Mouse (Mus musculus) gastrocnemius, postnatal 14 days (tissue): ENCODE measurements at regions not wholly inside any gene's neighbourhood (a gene's known extent, or its start where the extent isn't known, plus 50 kb on each side); places are given as distances from the start of the nearest gene placed in this dataset.

Source experiments
- DNase-seq: peaks from one replicate; pipeline ENCODE4 v3.0.0; 2021; ENCODE audit warnings: mixed read lengths
- intact Hi-C: fragments of 180-260 bp; cut with DNase I; formaldehyde crosslinking; loops from one replicate; pipeline ENCODE4 v1.15.1; 2025; ENCODE audit warnings: low total_unique reads

GRCm38 (mm10) chr4:82166087-82166486 is 539.5 kb downstream of the Nfib start:
- DNase-seq = no peak
- intact Hi-C loops = no loop called here

DNA sequence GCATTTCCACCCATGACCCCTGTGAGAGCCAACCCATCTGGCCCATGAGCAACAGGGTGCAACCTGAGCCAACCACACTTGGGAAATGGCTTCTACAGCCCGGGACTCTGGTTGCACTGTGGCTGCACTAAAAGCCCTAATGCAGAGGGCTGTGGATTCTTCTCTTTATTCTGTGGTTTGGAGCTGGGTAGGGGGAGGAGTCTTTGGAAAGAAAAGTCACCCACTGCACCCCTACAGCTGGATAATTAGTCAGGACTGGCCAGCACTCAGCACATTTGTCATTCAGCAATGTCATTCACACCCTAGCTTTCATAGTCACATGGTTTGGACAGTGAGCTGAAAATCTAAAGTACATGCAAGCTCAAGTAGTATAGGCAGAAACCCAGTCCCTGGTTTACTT is 541.5 kb downstream of the Nfib start:
- intact Hi-C loops = no loop called here
- no peak for DNase-seq

DNA sequence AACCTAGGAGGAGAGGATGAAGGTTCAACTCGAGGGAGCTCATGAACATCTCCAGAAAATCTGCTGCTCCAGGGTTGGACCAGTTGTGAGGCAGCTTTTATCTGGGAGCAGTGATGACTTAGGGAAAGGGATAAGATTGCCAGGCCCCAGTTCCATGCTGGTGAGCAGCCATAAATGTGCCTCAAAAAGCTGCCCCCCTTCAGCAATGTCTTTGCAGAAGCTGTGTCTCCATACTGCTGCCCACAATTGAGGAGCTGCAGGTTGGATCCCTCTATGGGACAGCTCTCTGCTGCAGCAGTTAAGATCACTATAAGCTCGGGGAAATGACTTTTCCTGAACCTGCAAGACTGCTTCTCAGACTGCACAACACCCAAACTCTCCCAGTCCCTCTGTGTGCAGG is 543.7 kb downstream of the Nfib start:
- DNase-seq = no peak
- intact Hi-C loops = no loop called here

GRCm38 (mm10) chr4:82161232-82161631 is 544.3 kb downstream of the Nfib start:
- intact Hi-C loops = no loop called here
- DNase-seq = no peak

DNA sequence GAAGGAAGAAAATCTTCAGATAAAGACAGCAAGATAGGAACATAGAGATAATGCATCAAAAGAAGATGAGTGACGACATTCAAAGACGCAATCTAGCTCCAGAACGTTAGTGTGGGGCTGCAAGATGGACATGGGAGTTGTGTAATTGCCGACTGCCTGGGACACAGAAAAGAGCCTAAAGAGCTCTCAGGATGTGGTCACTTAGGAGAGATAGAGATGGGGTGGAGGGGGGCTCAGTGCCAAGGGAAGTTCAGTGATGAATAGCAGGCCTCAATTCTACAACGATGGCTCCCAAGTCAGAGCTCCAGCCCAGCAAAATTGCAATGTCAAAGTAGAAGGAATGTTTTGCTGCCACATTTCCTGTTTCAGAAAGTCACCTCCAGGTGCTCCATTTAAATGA is 545.3 kb downstream of the Nfib start:
- intact Hi-C loops = no loop called here
- no peak for DNase-seq

GRCm38 (mm10) chr4:82155642-82156320 is 549.8 kb downstream of the Nfib start:
- intact Hi-C loops = no loop called here
- DNase-seq = no peak

- DNase-seq = no peak
- intact Hi-C loops = no loop called here
Observed at GRCm38 (mm10) chr4:82154021-82154555, 551.5 kb downstream of the Nfib start.

GRCm38 (mm10) chr4:82153604-82154003 is 551.9 kb downstream of the Nfib start:
- intact Hi-C loops = no loop called here
- no peak for DNase-seq

GRCm38 (mm10) chr4:82149957-82150356 is 555.6 kb downstream of the Nfib start:
- no peak for DNase-seq

DNA sequence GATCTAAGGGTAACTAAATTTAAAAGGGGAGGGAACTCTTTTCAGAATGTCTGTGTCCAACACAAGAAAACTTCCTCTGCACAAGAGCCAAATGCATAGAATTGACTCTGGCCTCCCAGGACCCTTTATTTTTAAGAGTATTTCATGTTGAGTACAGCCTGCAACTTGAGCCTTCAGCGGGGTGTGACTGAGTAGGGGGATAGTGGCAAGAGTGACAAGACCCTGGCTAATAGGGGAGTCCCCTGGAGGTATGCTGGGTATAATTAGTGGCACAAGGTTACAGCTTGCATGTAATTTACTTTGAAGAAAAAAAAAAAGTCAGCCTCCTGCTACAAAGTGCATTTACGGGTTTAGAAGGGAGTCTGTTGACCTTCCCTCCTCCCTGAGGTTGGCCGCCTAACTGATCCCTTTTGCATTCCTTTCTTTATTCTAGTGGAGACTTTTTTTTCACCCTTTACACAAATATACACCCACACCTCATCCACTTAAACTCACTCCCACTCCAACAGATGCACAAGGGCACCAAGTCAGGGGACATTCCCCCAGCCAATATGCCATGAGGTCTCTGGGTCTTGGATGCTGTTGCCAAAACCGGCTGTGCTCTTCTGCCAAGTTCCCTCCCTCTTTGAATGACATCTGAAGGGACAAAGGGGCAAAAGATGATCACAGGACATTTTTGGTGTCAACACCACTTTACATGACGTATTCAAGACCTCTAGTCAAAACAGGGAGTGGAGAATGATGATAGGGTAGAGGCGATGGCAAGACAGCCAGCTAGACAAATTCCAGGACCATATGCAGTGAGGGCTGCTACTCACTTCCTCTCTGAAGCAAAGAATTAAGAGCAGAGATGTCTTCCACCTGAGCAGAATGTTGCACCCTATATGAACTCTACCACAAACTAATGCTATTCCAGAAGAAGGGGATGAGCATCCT is 557.2 kb downstream of the Nfib start:
- no peak for DNase-seq
- intact Hi-C loops = no loop called here

More at GRCm38 (mm10) chr4:82149957-82150356, 555.6 kb downstream of the Nfib start:
- intact Hi-C loops = no loop called here

GRCm38 (mm10) chr4:82142391-82142790 is 563.2 kb downstream of the Nfib start:
- DNase-seq = no peak
- intact Hi-C loops = no loop called here

DNA sequence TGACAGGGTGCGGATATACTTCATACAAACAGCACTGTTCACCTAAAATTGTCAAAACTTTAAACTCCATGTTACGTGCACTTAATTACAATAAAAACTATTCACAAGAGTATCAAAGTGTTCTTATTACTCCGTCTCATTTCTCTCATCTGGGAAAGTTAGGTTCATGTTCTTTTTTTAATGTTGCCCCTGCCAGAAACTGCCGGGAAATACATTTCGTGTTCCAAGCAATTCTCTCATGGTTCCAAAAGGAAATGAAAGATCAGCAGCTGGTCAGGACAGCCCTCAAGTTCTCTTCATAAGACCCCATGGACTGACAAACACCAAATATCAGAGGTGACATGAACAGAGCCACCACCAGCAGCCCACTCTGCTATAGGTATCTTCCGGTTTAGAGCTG is 565.7 kb downstream of the Nfib start:
- DNase-seq = no peak
- intact Hi-C loops = no loop called here

- no peak for DNase-seq
- intact Hi-C loops = no loop called here
Observed at GRCm38 (mm10) chr4:82139016-82139415, 566.5 kb downstream of the Nfib start.

GRCm38 (mm10) chr4:82132851-82133250 is 572.7 kb downstream of the Nfib start:
- peak; percentile 11 for DNase-seq
- intact Hi-C loops = no loop called here

DNA sequence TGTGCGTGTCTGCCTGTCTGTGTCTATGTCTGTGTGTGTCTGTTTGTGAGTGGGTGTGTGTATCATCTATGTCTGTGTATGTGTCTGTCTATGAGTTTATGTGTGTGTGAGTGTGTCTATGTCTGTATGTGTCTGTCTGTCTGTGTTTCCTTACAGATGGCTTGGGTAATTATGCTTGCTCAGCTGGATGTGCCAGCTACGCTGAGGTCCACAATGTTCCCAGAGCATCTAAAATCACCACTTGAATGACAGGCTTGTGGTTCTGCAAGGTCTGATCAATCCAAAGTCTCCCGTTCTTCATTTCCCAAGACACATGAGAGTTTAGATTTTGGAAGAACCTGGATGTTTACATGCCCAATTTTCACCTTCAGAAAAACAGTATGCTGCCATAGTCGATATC is 573.2 kb downstream of the Nfib start:
- DNase-seq = no peak
- intact Hi-C loops = no loop called here

GRCm38 (mm10) chr4:82129471-82129870 is 576.1 kb downstream of the Nfib start:
- no peak for DNase-seq
- intact Hi-C loops = no loop called here

- DNase-seq = no peak
- intact Hi-C loops = no loop called here
Observed at GRCm38 (mm10) chr4:82123733-82124132, 581.8 kb downstream of the Nfib start.

GRCm38 (mm10) chr4:82123101-82123500 is 582.4 kb downstream of the Nfib start:
- DNase-seq = no peak
- intact Hi-C loops = no loop called here

DNA sequence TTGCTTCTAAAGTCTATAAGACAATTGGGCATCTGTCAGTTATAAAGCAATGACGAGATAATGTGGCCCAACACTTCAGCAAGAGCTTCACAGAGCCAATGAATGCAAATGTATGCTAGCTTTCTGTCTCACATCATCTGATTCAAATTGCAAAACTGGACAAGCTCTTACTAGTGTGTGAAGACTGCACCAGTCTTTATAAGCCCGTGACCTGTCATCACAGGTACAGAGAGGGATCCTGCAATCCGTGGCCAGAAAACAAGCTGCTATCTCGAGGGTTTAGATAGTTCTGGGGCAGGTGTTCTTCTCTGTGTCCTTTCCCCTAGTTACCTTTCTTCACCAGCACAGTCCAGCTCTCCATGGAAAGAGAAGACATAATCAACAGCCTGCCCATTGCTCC is 584.8 kb downstream of the Nfib start:
- no peak for DNase-seq
- intact Hi-C loops = no loop called here

GRCm38 (mm10) chr4:82120326-82120725 is 585.2 kb downstream of the Nfib start:
- no peak for DNase-seq
- intact Hi-C loops = no loop called here

- no peak for DNase-seq
- intact Hi-C loops = no loop called here
Observed at GRCm38 (mm10) chr4:82101837-82102236, 603.7 kb downstream of the Nfib start.
